Mouse (Mus musculus) E14TG2a.4 (cell line): ENCODE results near the gene Gm39566.

Experiments used
- CTCF ChIP-seq: conservative IDR thresholded peaks from 2 replicates; pipeline ENCODE4 v1.5.1; 2014; ENCODE audit warnings: low read length
- NANOG ChIP-seq: IDR thresholded peaks from 2 replicates; pipeline ENCODE4 v1.6.1; 2014; ENCODE audit warnings: borderline replicate concordance, low read length, mixed read lengths

- TF ChIP-seq CTCF: no peak
- TF ChIP-seq NANOG: no peak
These were observed 49.2 kb upstream of the Gm39566 start for GRCm38 (mm10) chr11:69864138-69864860.
